Mouse (Mus musculus) layer of hippocampus, adult 9-10 months (tissue): Measurements from ENCODE around the gene Snap91.

ENCODE experiments used
- DNase-seq: peaks from one replicate; pipeline ENCODE4 v3.0.0; 2022; ENCODE audit warnings: low spot score

The Snap91 gene

GRCm38 (mm10) chr9:86880113-86880972 is at the start of gene Snap91:
TSS of gene Snap91 (minus strand) at chr9:86880654.
- no peak for DNase-seq

- no peak for DNase-seq
Measured at GRCm38 (mm10) chr9:86926519-86926918, 46.1 kb upstream of the Snap91 start.

- no peak for DNase-seq
Measured at GRCm38 (mm10) chr9:86925688-86926087, 45.2 kb upstream of the Snap91 start.

GRCm38 (mm10) chr9:86922430-86922829 is 42.0 kb upstream of the Snap91 start:
- DNase-seq, result no peak

- no peak for DNase-seq
Measured at GRCm38 (mm10) chr9:86916543-86916942, 36.1 kb upstream of the Snap91 start.

- DNase-seq, result no peak
Measured at GRCm38 (mm10) chr9:86899502-86900199, 19.2 kb upstream of the Snap91 start.

- DNase-seq, result no peak
Measured at GRCm38 (mm10) chr9:86879216-86880112, 990 bp downstream of the Snap91 start.

GRCm38 (mm10) chr9:86878716-86879115 is 1.7 kb downstream of the Snap91 start:
- DNase-seq, result no peak

GRCm38 (mm10) chr9:86873681-86874080 is 6.8 kb downstream of the Snap91 start:
- DNase-seq, result no peak

GRCm38 (mm10) chr9:86869586-86870338 is 10.7 kb downstream of the Snap91 start:
- no peak for DNase-seq

- no peak for DNase-seq
Measured at GRCm38 (mm10) chr9:86858101-86858500, 22.4 kb downstream of the Snap91 start.

- DNase-seq, result no peak
Measured at GRCm38 (mm10) chr9:86857626-86858025, 22.8 kb downstream of the Snap91 start.

GRCm38 (mm10) chr9:86852861-86853260 is 27.6 kb downstream of the Snap91 start:
- DNase-seq, result no peak

- DNase-seq, result no peak
Measured at GRCm38 (mm10) chr9:86851689-86852088, 28.8 kb downstream of the Snap91 start.

- DNase-seq, result no peak
Measured at GRCm38 (mm10) chr9:86850452-86851207, 29.8 kb downstream of the Snap91 start.

GRCm38 (mm10) chr9:86843747-86844353 is 36.6 kb downstream of the Snap91 start:
- DNase-seq, result no peak

- no peak for DNase-seq
Measured at GRCm38 (mm10) chr9:86829792-86830191, 50.7 kb downstream of the Snap91 start.

GRCm38 (mm10) chr9:86829034-86829433 is 51.4 kb downstream of the Snap91 start:
- no peak for DNase-seq

- DNase-seq, result no peak
Measured at GRCm38 (mm10) chr9:86819366-86819765, 61.1 kb downstream of the Snap91 start.

- no peak for DNase-seq
Measured at GRCm38 (mm10) chr9:86817673-86818072, 62.8 kb downstream of the Snap91 start.
